8 mouse cellular contexts compared by ENCODE assay signal in genomic region chr8:83609086-83609485, GRCm38 (mm10). TPM values are rescaled to one million over a fixed set of nuclear protein-coding genes. Genes with fewer than 3 reads are reported as not detected.
DNase-seq lines count a peak whose midpoint lies in the region; ATAC-seq and TF ChIP-seq lines count a peak whose summit lies in the region.

No protein-coding gene starts in this region.

- H3K27me3 ChIP-seq in heart, embryonic 10.5 days (ENCODE audit: insufficient read depth, poor library complexity, severe bottlenecking) = no peaks in the 10 kb centered on the region
- no peaks in the 10 kb centered on the region for H3K27me3 ChIP-seq in E14TG2a.4 (ENCODE audit: insufficient read depth, low read length)
- no peaks in the 10 kb centered on the region for H3K27me3 ChIP-seq in forebrain, embryonic 16.5 days (replicated peaks; ENCODE audit: control insufficient read depth, insufficient read depth, low read length)
- no peaks in the 10 kb centered on the region for H3K27me3 ChIP-seq in liver, postnatal 0 days (ENCODE audit: insufficient read depth, low read length)

- TF ChIP-seq EP300 in liver, postnatal 0 days (IDR thresholded peaks at IDR 0.05; ENCODE audit: low read depth) = no peak

- H3K4me1 ChIP-seq in heart, embryonic 10.5 days = peaks cover 26% of the 10 kb centered on the region
- peaks cover 63% of the 10 kb centered on the region for H3K4me1 ChIP-seq in E14TG2a.4 (replicated peaks; ENCODE audit: low read depth, low read length)
- H3K4me1 ChIP-seq in forebrain, embryonic 16.5 days (replicated peaks; ENCODE audit: control insufficient read depth, insufficient read depth, low read length) = peaks cover 20% of the 10 kb centered on the region
- H3K4me1 ChIP-seq in liver, postnatal 0 days (ENCODE audit: insufficient read depth) = peaks cover 16% of the 10 kb centered on the region

- WGBS in heart, embryonic 10.5 days = 38% methylated on average over 9 of the region's 9 CpGs
- 24% methylated on average over 9 of the region's 9 CpGs for WGBS in forebrain, embryonic 16.5 days
- 13% methylated on average over 9 of the region's 9 CpGs for WGBS in liver, postnatal 0 days (ENCODE audit: insufficient replicate concordance)

- peak overlapping the region; percentile 80 for H3K4me2 ChIP-seq in forebrain, embryonic 16.5 days (ENCODE audit: low read length)
- H3K4me2 ChIP-seq in liver, postnatal 0 days (ENCODE audit: low read depth, low read length) = peak overlapping the region; percentile 78

- peak overlapping the region; percentile 85 for H3K4me3 ChIP-seq in heart, embryonic 10.5 days
- peak overlapping the region; percentile 93 for H3K4me3 ChIP-seq in E14TG2a.4 (replicated peaks; ENCODE audit: low read length)
- H3K4me3 ChIP-seq in forebrain, embryonic 16.5 days (replicated peaks; ENCODE audit: low read length) = peak overlapping the region; percentile 79
- H3K4me3 ChIP-seq in liver, postnatal 0 days (ENCODE audit: low read depth, low read length) = peak overlapping the region; percentile 95

- TF ChIP-seq CTCF in E14TG2a.4 (conservative IDR thresholded peaks at IDR 0.05; ENCODE audit: low read length) = no peak
- TF ChIP-seq CTCF in liver, postnatal 0 days (IDR thresholded peaks at IDR 0.05; ENCODE audit: low read depth) = no peak

- peak overlapping the region; percentile 98 for H3K27ac ChIP-seq in heart, embryonic 10.5 days
- peak overlapping the region; percentile 98 for H3K27ac ChIP-seq in forebrain, embryonic 16.5 days (ENCODE audit: low read length)
- peak overlapping the region; percentile 99 for H3K27ac ChIP-seq in liver, postnatal 0 days (ENCODE audit: low read depth)

- H3K9me3 ChIP-seq in heart, embryonic 10.5 days = no peaks in the 10 kb centered on the region
- no peaks in the 10 kb centered on the region for H3K9me3 ChIP-seq in E14TG2a.4 (ENCODE audit: low read length)
- no peaks in the 10 kb centered on the region for H3K9me3 ChIP-seq in forebrain, embryonic 16.5 days (ENCODE audit: control insufficient read depth, low read length)
- no peaks in the 10 kb centered on the region for H3K9me3 ChIP-seq in liver, postnatal 0 days (ENCODE audit: low read length)

- intact Hi-C loops in heart, postnatal 14 days (cut with DNase I) = loop anchor here (2.0 to 5.0 kb wide), 2 partner anchors 42 kb away; partner anchors contain the start of gene Ndufb7

- no peak for ATAC-seq in forebrain, embryonic 16.5 days
- no peak for ATAC-seq in liver, postnatal 0 days

- H3K9ac ChIP-seq in forebrain, embryonic 16.5 days (replicated peaks; ENCODE audit: low read depth, low read length) = peak overlapping the region; percentile 83
- peak overlapping the region; percentile 95 for H3K9ac ChIP-seq in liver, postnatal 0 days (replicated peaks)

- H3K36me3 ChIP-seq in heart, embryonic 10.5 days = peaks cover 39% of the 10 kb centered on the region
- H3K36me3 ChIP-seq in E14TG2a.4 (ENCODE audit: insufficient read depth, low read length) = peaks cover 51% of the 10 kb centered on the region
- H3K36me3 ChIP-seq in forebrain, embryonic 16.5 days (ENCODE audit: control insufficient read depth, insufficient read depth) = peaks cover 24% of the 10 kb centered on the region
- peaks cover 43% of the 10 kb centered on the region for H3K36me3 ChIP-seq in liver, postnatal 0 days (replicated peaks; ENCODE audit: insufficient read depth, low read length)

- no peak for DNase-seq in heart, embryonic 10.5 days (ENCODE audit: low spot score)
- no peak for DNase-seq in heart, postnatal 14 days
- DNase-seq in liver, postnatal 0 days = no peak
- no peak for DNase-seq in frontal cortex, postnatal 36 days (ENCODE audit: low spot score in 2 of 2)
- no peak for DNase-seq in urinary bladder, postnatal 4 days (ENCODE audit: low spot score in 2 of 2)
- no peak for DNase-seq in cerebellum, adult 11-12 months

RNA-seq across cellular contexts. Expression of gene Dnajb1, which starts 1.1 kb away (rescaled TPM):
- polyA plus RNA-seq in heart, embryonic 10.5 days (2016; fragmentation: Nextera tagmentation; extraction: Ambion mirVana) = 51.9 and 71.5 TPM in 2 replicates
- 10 to 100 TPM; 13.9 to 18.2 TPM for total RNA-seq in heart, postnatal 14 days (2021)
- polyA plus RNA-seq in forebrain, embryonic 16.5 days (2015; fragmentation: Nextera tagmentation; extraction: Ambion mirVana) = 58.6 and 62.3 TPM in 2 replicates
- 29.4 and 31.6 TPM in 2 replicates for polyA plus RNA-seq in liver, postnatal 0 days (2015; fragmentation: Nextera tagmentation; extraction: Ambion mirVana)

RNA-seq across cellular contexts. Expression of gene Tecr, which starts 1.3 kb away (rescaled TPM):
- polyA plus RNA-seq in heart, embryonic 10.5 days (2016; fragmentation: Nextera tagmentation; extraction: Ambion mirVana) = 568 and 608 TPM in 2 replicates
- 100 to 1,000 TPM; 184 to 210 TPM for total RNA-seq in heart, postnatal 14 days (2021)
- polyA plus RNA-seq in forebrain, embryonic 16.5 days (2015; fragmentation: Nextera tagmentation; extraction: Ambion mirVana) = 694 and 809 TPM in 2 replicates
- 252 and 258 TPM in 2 replicates for polyA plus RNA-seq in liver, postnatal 0 days (2015; fragmentation: Nextera tagmentation; extraction: Ambion mirVana)

RNA-seq across cellular contexts. Expression of gene Ndufb7, which starts 42.6 kb away (rescaled TPM):
- polyA plus RNA-seq in heart, embryonic 10.5 days (2016; fragmentation: Nextera tagmentation; extraction: Ambion mirVana) = 479 and 560 TPM in 2 replicates
- 100 to 1,000 TPM; 675 to 683 TPM for total RNA-seq in heart, postnatal 14 days (2021)
- polyA plus RNA-seq in forebrain, embryonic 16.5 days (2015; fragmentation: Nextera tagmentation; extraction: Ambion mirVana) = 281 and 325 TPM in 2 replicates
- 298 and 304 TPM in 2 replicates for polyA plus RNA-seq in liver, postnatal 0 days (2015; fragmentation: Nextera tagmentation; extraction: Ambion mirVana)

RNA-seq across cellular contexts. Expression of gene Gipc1, which starts 43.4 kb away (rescaled TPM):
- 204 and 214 TPM in 2 replicates for polyA plus RNA-seq in heart, embryonic 10.5 days (2016; fragmentation: Nextera tagmentation; extraction: Ambion mirVana)
- total RNA-seq in heart, postnatal 14 days (2021) = 10 to 100 TPM; 34.1 to 34.6 TPM
- 147 and 151 TPM in 2 replicates for polyA plus RNA-seq in forebrain, embryonic 16.5 days (2015; fragmentation: Nextera tagmentation; extraction: Ambion mirVana)
- 44.4 and 46.1 TPM in 2 replicates for polyA plus RNA-seq in liver, postnatal 0 days (2015; fragmentation: Nextera tagmentation; extraction: Ambion mirVana)

RNA-seq across cellular contexts. Expression of gene Ptger1, which starts 57.4 kb away (rescaled TPM):
- polyA plus RNA-seq in heart, embryonic 10.5 days (2016; fragmentation: Nextera tagmentation; extraction: Ambion mirVana) = 0.36 and 0.46 TPM in 2 replicates
- total RNA-seq in heart, postnatal 14 days (2021) = under 1 TPM; 0.44 to 0.53 TPM
- polyA plus RNA-seq in forebrain, embryonic 16.5 days (2015; fragmentation: Nextera tagmentation; extraction: Ambion mirVana) = 0.45 and 1.3 TPM in 2 replicates
- 0.12 and 0.16 TPM in 2 replicates for polyA plus RNA-seq in liver, postnatal 0 days (2015; fragmentation: Nextera tagmentation; extraction: Ambion mirVana)
